Mouse (Mus musculus) CH12.LX (cell line): ENCODE data around the gene Coq10a. TPM values are rescaled to one million over a fixed set of nuclear protein-coding genes. Genes with fewer than 3 reads are reported as not detected.

Source experiments
- DNase-seq: peaks from one replicate; pipeline ENCODE4 v3.0.0-alpha.2; 2013; ENCODE audit errors: extremely low read depth
- H3K27ac ChIP-seq: 2 replicates; pipeline ENCODE4 v1.5.1; 2012; ENCODE audit warnings: low read depth, mild to moderate bottlenecking, control low read depth, moderate library complexity; ENCODE audit not compliant: insufficient read depth
- H3K27me3 ChIP-seq: replicated peaks from 2 replicates; pipeline ENCODE3; 2012; ENCODE audit warnings: inconsistent platforms
- H3K36me3 ChIP-seq, 2 experiments: replicated peaks in 1 of 2; 2 replicates each; pipeline versions ENCODE3 to v1.6.1; 2012; ENCODE audit warnings: inconsistent platforms in 1 of 2, low read length in 1 of 2, mild to moderate bottlenecking in 1 of 2, mixed read lengths in 1 of 2, moderate library complexity in 1 of 2; ENCODE audit not compliant: control insufficient read depth in 1 of 2, insufficient read depth in 1 of 2
- H3K4me1 ChIP-seq, 2 experiments: 2 replicates each; pipeline ENCODE4 v1.6.1; 2012; ENCODE audit warnings: inconsistent platforms in 1 of 2, moderate library complexity in 1 of 2; ENCODE audit not compliant: insufficient read depth in 2 of 2, control insufficient read depth in 1 of 2
- H3K4me2 ChIP-seq: 2 replicates; pipeline ENCODE4 v1.6.1; 2012; ENCODE audit warnings: low read depth, mild to moderate bottlenecking, control low read depth; ENCODE audit not compliant: poor library complexity, insufficient read depth, severe bottlenecking
- H3K4me3 ChIP-seq, 3 experiments: fragments of 150-350 bp in 1 of 3; sonication (generic) in 1 of 3; replicated peaks in 1 of 3; 2 replicates each; pipeline versions ENCODE3 to v1.5.1; 2011 to 2012; ENCODE audit warnings: low read depth in 2 of 3, low read length in 2 of 3, mild to moderate bottlenecking in 2 of 3, moderate library complexity in 2 of 3, control low read depth in 1 of 3, improper control_type of control experiment in 1 of 3, inconsistent platforms in 1 of 3, mixed read lengths in 1 of 3; ENCODE audit not compliant: poor library complexity in 1 of 3
- H3K79me2 ChIP-seq: replicated peaks from 2 replicates; pipeline ENCODE4 v1.6.1; 2012; ENCODE audit warnings: mild to moderate bottlenecking, moderate library complexity; ENCODE audit not compliant: control insufficient read depth, poor library complexity, insufficient read depth, severe bottlenecking; ENCODE audit errors: extremely low read depth
- H3K9ac ChIP-seq: 2 replicates; pipeline ENCODE4 v1.6.1; 2012; ENCODE audit warnings: low read depth, mild to moderate bottlenecking, control low read depth, moderate library complexity; ENCODE audit not compliant: insufficient read depth
- H3K9me3 ChIP-seq: replicated peaks from 2 replicates; pipeline ENCODE3; 2012; ENCODE audit warnings: low read length, inconsistent platforms, mixed read lengths
- BHLHE40 ChIP-seq: IDR thresholded peaks from 2 replicates; pipeline ENCODE4 v1.6.1; 2011; ENCODE audit warnings: mild to moderate bottlenecking, low read depth, low read length, improper control_type of control experiment
- CHD1 ChIP-seq: IDR thresholded peaks from 2 replicates; pipeline ENCODE4 v1.6.1; 2012; ENCODE audit warnings: low read depth, low read length, improper control_type of control experiment, inconsistent platforms
- CTCF ChIP-seq, 2 experiments: IDR thresholded peaks in 1 of 2; conservative IDR thresholded peaks in 1 of 2; 2 replicates each; pipeline ENCODE4 v1.5.1; 2011 to 2012; ENCODE audit warnings: low read depth in 2 of 2, low read length in 2 of 2, improper control_type of control experiment in 1 of 2, inconsistent platforms in 1 of 2, mild to moderate bottlenecking in 1 of 2, moderate library complexity in 1 of 2
- E2F4 ChIP-seq: IDR thresholded peaks from 2 replicates; pipeline ENCODE4 v1.6.1; 2011; ENCODE audit warnings: low read depth, low read length, improper control_type of control experiment; ENCODE audit not compliant: insufficient replicate concordance
- ELF1 ChIP-seq: IDR thresholded peaks from 2 replicates; pipeline ENCODE4 v1.6.1; 2014; ENCODE audit warnings: low read depth, mild to moderate bottlenecking, inconsistent platforms, low read length, improper control_type of control experiment
- EP300 ChIP-seq: IDR thresholded peaks from 2 replicates; pipeline ENCODE4 v1.6.1; 2011; ENCODE audit warnings: low read length, improper control_type of control experiment
- HCFC1 ChIP-seq: IDR thresholded peaks from 2 replicates; pipeline ENCODE4 v1.6.1; 2012; ENCODE audit warnings: low read depth, mild to moderate bottlenecking, inconsistent platforms, low read length, improper control_type of control experiment
- JUND ChIP-seq: conservative IDR thresholded peaks from 2 replicates; pipeline ENCODE4 v1.6.1; 2011; ENCODE audit warnings: low read depth, low read length, improper control_type of control experiment
- MAX ChIP-seq: IDR thresholded peaks from 2 replicates; pipeline ENCODE4 v1.6.1; 2011; ENCODE audit warnings: low read length, improper control_type of control experiment
- MEF2A ChIP-seq: IDR thresholded peaks from 2 replicates; pipeline ENCODE4 v1.6.1; 2014; ENCODE audit warnings: low read depth, mild to moderate bottlenecking, inconsistent platforms, low read length, improper control_type of control experiment, borderline replicate concordance
- MXI1 ChIP-seq: IDR thresholded peaks from 2 replicates; pipeline ENCODE4 v1.6.1; 2011; ENCODE audit warnings: mild to moderate bottlenecking, low read depth, low read length, improper control_type of control experiment
- MYC ChIP-seq: IDR thresholded peaks from 2 replicates; pipeline ENCODE4 v1.6.1; 2011; ENCODE audit warnings: low read depth, mild to moderate bottlenecking, improper control_type of control experiment, low read length
- NELFE ChIP-seq: IDR thresholded peaks from 2 replicates; pipeline ENCODE4 v1.6.1; 2011; ENCODE audit warnings: low read depth, low read length, improper control_type of control experiment
- NRF1 ChIP-seq: IDR thresholded peaks from 2 replicates; pipeline ENCODE4 v1.6.1; 2014; ENCODE audit warnings: low read depth, mild to moderate bottlenecking, inconsistent platforms, low read length, improper control_type of control experiment, moderate library complexity
- PAX5 ChIP-seq: IDR thresholded peaks from 2 replicates; pipeline ENCODE4 v1.6.1; 2012; ENCODE audit warnings: low read length, inconsistent platforms, mixed read lengths
- POLR2A ChIP-seq: IDR thresholded peaks from 2 replicates; pipeline ENCODE4 v1.6.1; 2011; ENCODE audit warnings: low read depth, mild to moderate bottlenecking, improper control_type of control experiment, low read length
- POLR2AphosphoS2 ChIP-seq: IDR thresholded peaks from 2 replicates; pipeline ENCODE4 v1.6.1; 2011; ENCODE audit warnings: low read depth, low read length, improper control_type of control experiment
- RCOR1 ChIP-seq: conservative IDR thresholded peaks from 2 replicates; pipeline ENCODE4 v1.6.1; 2012; ENCODE audit warnings: low read depth, mild to moderate bottlenecking, inconsistent platforms, low read length, improper control_type of control experiment
- SMC3 ChIP-seq: IDR thresholded peaks from 2 replicates; pipeline ENCODE4 v1.6.1; 2011; ENCODE audit warnings: low read depth, low read length, improper control_type of control experiment
- TBP ChIP-seq: conservative IDR thresholded peaks from 2 replicates; pipeline ENCODE4 v1.6.1; 2011; ENCODE audit warnings: low read depth, low read length, improper control_type of control experiment
- TCF12 ChIP-seq: IDR thresholded peaks from 2 replicates; pipeline ENCODE4 v1.6.1; 2014; ENCODE audit warnings: low read depth, mild to moderate bottlenecking, inconsistent platforms, low read length, improper control_type of control experiment
- UBTF ChIP-seq: IDR thresholded peaks from 2 replicates; pipeline ENCODE4 v1.6.1; 2012; ENCODE audit warnings: low read depth, mild to moderate bottlenecking, inconsistent platforms, low read length, improper control_type of control experiment, moderate library complexity
- USF1 ChIP-seq: IDR thresholded peaks from 2 replicates; pipeline ENCODE4 v1.6.1; 2014; ENCODE audit warnings: low read depth, mild to moderate bottlenecking, inconsistent platforms, low read length, improper control_type of control experiment
- ZC3H11A ChIP-seq: IDR thresholded peaks from 2 replicates; pipeline ENCODE4 v1.6.1; 2012; ENCODE audit warnings: low read depth, mild to moderate bottlenecking, inconsistent platforms, low read length, improper control_type of control experiment
- ZKSCAN1 ChIP-seq: IDR thresholded peaks from 2 replicates; pipeline ENCODE4 v1.6.1; 2012; ENCODE audit warnings: low read depth, inconsistent platforms, low read length, improper control_type of control experiment, borderline replicate concordance
- ZMIZ1 ChIP-seq: IDR thresholded peaks from 2 replicates; pipeline ENCODE4 v1.6.1; 2012; ENCODE audit warnings: low read depth, mild to moderate bottlenecking, inconsistent platforms, low read length, improper control_type of control experiment
- dilution Hi-C: fragments of 300-500 bp; cut with MboI; formaldehyde crosslinking; loops from 2 replicates; pipeline ENCODE4 v1.14.3; 2020; ENCODE audit warnings: low sequenced_read_pairs; ENCODE audit not compliant: extremely low pct_unique_long_range_greater_than_20kb, extremely low pct_ligation_motif_present
- in situ Hi-C: fragments of 300-500 bp; cut with MboI; formaldehyde crosslinking; loops from 3 replicates; pipeline ENCODE4 v1.14.3; 2019; ENCODE audit warnings: low sequenced_read_pairs, low pct_ligation_motif_present, low pct_unique_long_range_greater_than_20kb, mixed read lengths
- polyA plus RNA-seq: library from polyadenylated mRNA; unstranded; fragments of >175 nt; gene quantifications from 2 replicates; pipeline ENCODE4 v1.2.1, GENCODE M21; 2012; ENCODE audit warnings: low read depth; ENCODE audit not compliant: insufficient read length
- total RNA-seq, 2 experiments: library from RNA; depleted of rRNA; stranded (reverse); fragments of 300-350 nt in 1 of 2; fragments of >200 nt in 1 of 2; gene quantifications; 2 replicates each; pipeline ENCODE4 v1.2.3; 2012 to 2014

Gene Coq10a
- total and polyA plus RNA-seq, 3 experiments: 7.7 to 12.1 (median 11.1) TPM

DNA sequence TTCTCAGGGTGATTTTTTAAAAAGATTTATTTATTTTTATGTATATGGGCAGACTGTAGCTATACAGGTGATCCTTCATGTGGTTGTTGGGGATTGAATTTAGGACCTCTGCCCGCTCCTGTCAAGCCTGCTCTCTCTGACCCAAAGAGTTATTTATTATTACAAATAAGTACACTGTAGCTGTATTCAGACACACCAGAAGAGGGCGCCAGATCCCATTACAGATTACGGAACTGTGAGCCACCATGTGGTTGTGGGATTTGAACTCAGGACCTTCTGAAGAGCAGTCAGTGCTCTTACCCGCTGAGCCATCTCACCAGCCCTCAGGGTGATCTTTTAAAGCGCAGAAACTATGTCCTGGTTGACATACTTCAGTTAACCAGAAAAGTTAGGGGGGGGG, 3.3 kb upstream of the Coq10a start:
- dilution Hi-C loops: no loop called here
- Histone ChIP-seq H3K79me2 (peaks cover 1% of the 10 kb centered on the region; the same call in 1 of the 2 replicates), H3K27me3 (no peaks in the 10 kb centered on the region), H3K4me1 (peaks cover 3 to 28% of the 10 kb centered on the region in 2 experiments; a peak in 3 of 4 replicates), H3K4me2 (no peak overlapping the region), H3K36me3 (no peaks in the 10 kb centered on the region), H3K27ac (no peak overlapping the region), H3K9ac (no peak overlapping the region), H3K4me3 (no peak overlapping the region), H3K9me3 (no peaks in the 10 kb centered on the region)
- no peak for TF ChIP-seq ZMIZ1
- TF ChIP-seq MYC: no peak
- no peak for TF ChIP-seq UBTF
- no peak for TF ChIP-seq MEF2A
- peak; percentile 24 to 51; a peak in 3 of 4 replicates for TF ChIP-seq CTCF (conservative IDR thresholded peaks at IDR 0.05 in 1 of 2, IDR thresholded peaks at IDR 0.05 in 1 of 2; ENCODE audit: low read depth in 2 of 2, low read length in 2 of 2)
- TF ChIP-seq MXI1: no peak
- TF ChIP-seq ZC3H11A: no peak
- TF ChIP-seq RCOR1: no peak
- no peak for TF ChIP-seq EP300
- no peak for TF ChIP-seq MAX
- 0 out of 2 replicates have a peak, but pooled peaks have one; percentile 32 for TF ChIP-seq TBP
- TF ChIP-seq NRF1: no peak
- TF ChIP-seq POLR2A: no peak
- in situ Hi-C loops: no loop called here
- no peak for DNase-seq

DNA sequence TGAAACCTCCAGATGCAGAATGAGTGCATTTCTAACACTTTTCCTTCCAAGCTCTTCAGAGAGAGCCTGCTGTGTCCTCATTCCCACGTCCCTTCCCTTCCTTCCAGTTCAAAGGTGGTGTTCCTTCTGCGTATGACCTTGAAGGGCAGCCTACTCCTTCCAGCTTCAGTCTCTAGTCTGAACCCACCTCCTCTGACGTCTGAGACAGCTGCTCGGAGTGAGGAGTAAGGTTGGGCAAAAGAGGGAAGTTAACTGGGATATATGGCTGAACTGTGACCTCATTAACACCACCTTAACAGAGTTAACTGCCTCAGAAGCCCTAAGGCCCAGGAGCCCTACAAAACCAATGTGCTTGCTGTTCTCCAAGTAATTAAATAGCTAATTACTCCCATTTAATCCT, 1.8 kb upstream of the Coq10a start:
- TF ChIP-seq ZC3H11A: no peak
- TF ChIP-seq TCF12: no peak
- no peak for TF ChIP-seq TBP
- TF ChIP-seq ELF1: no peak
- no peak for TF ChIP-seq JUND
- TF ChIP-seq SMC3: no peak
- no peak for TF ChIP-seq E2F4
- no peak for TF ChIP-seq POLR2AphosphoS2
- no peak for TF ChIP-seq CHD1
- no peak for TF ChIP-seq NELFE
- no peak for TF ChIP-seq RCOR1
- TF ChIP-seq POLR2A: no peak
- TF ChIP-seq BHLHE40: no peak
- no peak for TF ChIP-seq PAX5
- TF ChIP-seq CTCF (conservative IDR thresholded peaks at IDR 0.05 in 1 of 2, IDR thresholded peaks at IDR 0.05 in 1 of 2; ENCODE audit: low read depth in 2 of 2, low read length in 2 of 2): no peak
- no peak for TF ChIP-seq MXI1
- no peak for TF ChIP-seq ZKSCAN1
- TF ChIP-seq HCFC1: no peak
- TF ChIP-seq USF1: no peak
- no peak overlapping the region for H3K27ac ChIP-seq
- H3K9me3 ChIP-seq: no peaks in the 10 kb centered on the region

More for the DNA sequence above, 1.8 kb upstream of the Coq10a start:
- no peak for DNase-seq
- Histone ChIP-seq H3K4me1 (peaks cover 3 to 22% of the 10 kb centered on the region in 2 experiments; a peak in 3 of 4 replicates), H3K4me3 (no peak overlapping the region), H3K9ac (no peak overlapping the region), H3K4me2 (no peak overlapping the region), H3K36me3 (peaks cover 0 to 7% of the 10 kb centered on the region in 2 experiments), H3K79me2 (no peaks in the 10 kb centered on the region), H3K27me3 (no peaks in the 10 kb centered on the region)
- dilution Hi-C loops (no loop called here), in situ Hi-C loops (no loop called here)
